Mouse (Mus musculus) limb, embryonic 10.5 days (tissue): ENCODE data around the gene Gps2. TPM values are rescaled to one million over a fixed set of nuclear protein-coding genes. Genes with fewer than 3 reads are reported as not detected.
"Not testable (repeated sequence)": the region's sequence is repeated elsewhere in the genome, so short reads cannot be mapped to it uniquely, and the experiment has no call there.

Experiments
- DNase-seq: peaks from one replicate; pipeline ENCODE4 v3.0.0-alpha.2; 2017; ENCODE audit warnings: low spot score
- H3K27ac ChIP-seq: fragments of 300-500 bp; sonication (generic); 2 replicates; pipeline ENCODE4 v1.5.1; 2016; ENCODE audit warnings: mild to moderate bottlenecking
- H3K27me3 ChIP-seq: fragments of 300-500 bp; sonication (generic); 2 replicates; pipeline ENCODE4 v1.6.1; 2016; ENCODE audit warnings: low read depth, mild to moderate bottlenecking; ENCODE audit not compliant: poor library complexity, severe bottlenecking
- H3K36me3 ChIP-seq: fragments of 300-500 bp; sonication (generic); 2 replicates; pipeline ENCODE4 v1.6.1; 2016; ENCODE audit warnings: mild to moderate bottlenecking, moderate library complexity
- H3K4me1 ChIP-seq: fragments of 300-500 bp; sonication (generic); 2 replicates; pipeline ENCODE4 v1.6.1; 2016
- H3K4me3 ChIP-seq: fragments of 300-500 bp; sonication (generic); 2 replicates; pipeline ENCODE4 v1.5.1; 2016; ENCODE audit warnings: mild to moderate bottlenecking, moderate library complexity
- H3K9me3 ChIP-seq: fragments of 300-500 bp; sonication (generic); replicated peaks from 2 replicates; pipeline ENCODE4 v1.6.1; 2016; ENCODE audit warnings: mild to moderate bottlenecking
- WGBS: fragments of 180-500 bp; shearing (Covaris S2); methylation state at CpG from one replicate; pipeline ENCODE4 v1.1.7; 2016; 5-methylcytosine and 5-hydroxymethylcytosine counted together
- polyA plus RNA-seq: library from polyadenylated mRNA; unstranded; fragments of >200 nt; fragmentation: Nextera tagmentation; extraction: Ambion mirVana; gene quantifications from 2 replicates; pipeline ENCODE4 v1.2.1, GENCODE M21; 2016

Gene Gps2
- polyA plus RNA-seq, 1 experiment from 2014 or later: 91.6 TPM

- no peaks in the 10 kb centered on the region for H3K9me3 ChIP-seq
- peaks cover 52% of the 10 kb centered on the region for H3K4me1 ChIP-seq
- H3K36me3 ChIP-seq: peaks cover 92% of the 10 kb centered on the region
- WGBS: 3% methylated on average over 17 of the region's 17 CpGs
- peak overlapping the region; percentile 81 for H3K4me3 ChIP-seq
- H3K27ac ChIP-seq: peak overlapping the region; percentile 92
- H3K27me3 ChIP-seq: no peaks in the 10 kb centered on the region
- no peak for DNase-seq
Measured at GRCm38 (mm10) chr11:69914372-69914764, 680 bp downstream of the Gps2 start.

GRCm38 (mm10) chr11:69914917-69915430, 1.3 kb downstream of the Gps2 start:
- no peak for DNase-seq
- Histone ChIP-seq H3K27me3 (no peaks in the 10 kb centered on the region), H3K4me3 (peak overlapping the region; percentile 81), H3K27ac (0 out of 2 replicates have a peak overlapping the region, but pooled peaks have one; percentile 92), H3K4me1 (peaks cover 57% of the 10 kb centered on the region), H3K36me3 (peaks cover 92% of the 10 kb centered on the region), H3K9me3 (no peaks in the 10 kb centered on the region)
- WGBS: 42% methylated on average over 9 of the region's 9 CpGs

- Histone ChIP-seq H3K4me1 (peaks cover 59% of the 10 kb centered on the region), H3K36me3 (peaks cover 82% of the 10 kb centered on the region), H3K4me3 (peak overlapping the region; percentile 81), H3K9me3 (no peaks in the 10 kb centered on the region), H3K27me3 (no peaks in the 10 kb centered on the region), H3K27ac (no peak overlapping the region; the same call in 1 of the 2 replicates)
- DNase-seq: peak; percentile 31
- 71% methylated on average over 5 of the region's 5 CpGs for WGBS
Measured at GRCm38 (mm10) chr11:69915667-69916627, 2.3 kb downstream of the Gps2 start.

GRCm38 (mm10) chr11:69916652-69917378, 3.1 kb downstream of the Gps2 start:
- peaks cover 61% of the 10 kb centered on the region for H3K4me1 ChIP-seq
- DNase-seq, H3K27me3 ChIP-seq, H3K27ac ChIP-seq, H3K9me3 ChIP-seq: not testable (repeated sequence)
- H3K4me3 ChIP-seq: peak overlapping the region; percentile 81; the same call in 1 of the 2 replicates
- H3K36me3 ChIP-seq: peaks cover 73% of the 10 kb centered on the region
- 69% methylated on average over 7 of the region's 7 CpGs for WGBS

DNA sequence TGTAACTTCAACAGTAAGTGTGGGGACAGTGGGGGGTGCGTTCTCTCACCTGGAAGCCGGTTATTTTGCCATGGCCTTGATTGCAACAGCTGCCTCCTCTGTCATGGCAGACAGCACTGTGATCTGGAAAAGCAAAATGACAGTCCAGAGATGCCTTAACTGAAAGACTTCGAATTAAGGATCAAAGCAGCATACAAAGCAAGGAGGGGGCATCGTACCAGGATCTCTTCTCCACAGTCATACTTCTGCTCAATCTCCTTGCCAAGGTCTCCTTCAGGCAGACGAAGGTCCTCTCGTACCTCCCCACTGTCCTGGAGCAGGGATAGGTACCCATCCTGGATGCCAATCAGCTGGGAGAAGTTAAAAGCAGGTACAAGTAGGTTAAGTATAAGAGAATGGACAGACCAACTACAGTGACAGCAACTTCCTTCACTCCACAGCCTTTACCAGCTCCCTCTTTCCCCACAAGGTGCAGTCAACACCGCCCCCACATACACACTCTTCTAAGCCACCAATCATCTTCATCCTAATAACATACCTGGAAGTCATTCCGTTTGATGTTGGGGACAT, 3.8 kb downstream of the Gps2 start:
- Histone ChIP-seq H3K9me3 (no peaks in the 10 kb centered on the region), H3K27me3 (no peaks in the 10 kb centered on the region), H3K4me3 (no peak overlapping the region; the same call in 1 of the 2 replicates), H3K36me3 (peaks cover 67% of the 10 kb centered on the region), H3K4me1 (peaks cover 65% of the 10 kb centered on the region), H3K27ac (no peak overlapping the region)
- DNase-seq: no peak
- WGBS: 89% methylated on average over 8 of the region's 8 CpGs

DNA sequence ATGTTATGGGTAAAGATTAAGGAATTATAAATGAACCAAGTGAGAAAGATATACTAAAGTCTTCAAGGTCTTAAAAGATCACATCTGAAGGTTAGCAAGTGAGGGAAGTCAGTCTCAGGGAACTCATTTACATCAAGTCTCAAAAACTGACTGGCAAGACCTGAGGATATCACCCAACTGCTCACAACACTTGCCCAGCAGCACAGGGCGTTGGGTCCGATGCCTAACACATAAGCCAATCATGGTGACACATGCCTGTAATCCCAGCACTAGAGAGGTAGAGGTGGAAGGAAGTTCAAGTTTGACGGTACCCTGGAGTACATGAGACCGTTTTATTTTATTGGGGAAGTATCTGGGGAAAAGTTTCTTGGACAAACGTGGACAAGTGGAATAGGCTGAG, 4.4 kb downstream of the Gps2 start:
- Histone ChIP-seq H3K4me1 (peaks cover 69% of the 10 kb centered on the region), H3K4me3 (peak overlapping the region; percentile 100; the same call in 1 of the 2 replicates), H3K9me3 (no peaks in the 10 kb centered on the region), H3K36me3 (peaks cover 60% of the 10 kb centered on the region), H3K27ac (no peak overlapping the region), H3K27me3 (no peaks in the 10 kb centered on the region)
- WGBS: 89% methylated on average over 5 of the region's 5 CpGs
- DNase-seq: no peak

- Histone ChIP-seq H3K36me3 (peaks cover 54% of the 10 kb centered on the region), H3K4me1 (peaks cover 63% of the 10 kb centered on the region), H3K27me3 (no peaks in the 10 kb centered on the region), H3K4me3 (peak overlapping the region; percentile 100), H3K9me3 (no peaks in the 10 kb centered on the region), H3K27ac (peak overlapping the region; percentile 99; the same call in 1 of the 2 replicates)
- 87% methylated on average over 9 of the region's 9 CpGs for WGBS
- no peak for DNase-seq
Measured at GRCm38 (mm10) chr11:69919053-69919452, 5.4 kb downstream of the Gps2 start.

DNA sequence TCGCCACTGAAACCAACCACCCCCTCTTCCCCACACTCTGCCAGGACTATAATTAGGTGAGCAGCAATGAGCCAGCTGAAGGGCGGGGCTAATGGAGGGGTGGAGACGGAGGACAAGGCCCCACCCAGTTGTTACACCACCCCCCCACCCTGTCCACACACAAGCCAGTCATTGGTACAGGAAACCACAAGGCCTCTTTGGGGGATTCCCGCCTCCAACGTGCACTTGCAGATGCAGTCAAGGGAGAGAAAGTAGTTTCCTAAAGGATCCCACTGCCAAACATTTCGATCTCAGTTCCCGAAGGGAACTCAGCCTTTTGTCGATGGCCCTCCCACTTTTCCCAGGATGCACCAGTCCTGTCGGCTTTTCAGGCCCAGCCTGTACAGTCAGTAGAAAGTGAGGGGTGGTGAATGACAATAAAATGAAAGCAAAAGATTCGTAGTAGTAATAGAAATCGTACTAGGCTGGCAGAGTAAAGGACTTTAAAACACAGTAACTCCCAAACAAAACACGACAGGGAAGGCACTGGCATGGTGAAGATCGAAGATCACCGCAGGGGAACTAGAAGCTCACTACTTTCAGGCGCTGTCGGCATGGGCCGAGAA, 6.1 kb downstream of the Gps2 start:
- Histone ChIP-seq H3K4me3 (peak overlapping the region; percentile 100), H3K9me3 (no peaks in the 10 kb centered on the region), H3K36me3 (peaks cover 51% of the 10 kb centered on the region), H3K27me3 (no peaks in the 10 kb centered on the region), H3K4me1 (peaks cover 56% of the 10 kb centered on the region), H3K27ac (peak overlapping the region; percentile 99)
- under 1% methylated on average over 17 of the region's 17 CpGs for WGBS
- peak; percentile 72 for DNase-seq

- Histone ChIP-seq H3K27me3 (no peaks in the 10 kb centered on the region), H3K4me1 (peaks cover 49% of the 10 kb centered on the region), H3K27ac (peak overlapping the region; percentile 99), H3K4me3 (peak overlapping the region; percentile 100), H3K36me3 (peaks cover 45% of the 10 kb centered on the region), H3K9me3 (no peaks in the 10 kb centered on the region)
- peak; percentile 82 for DNase-seq
- WGBS: under 1% methylated on average over 65 of the region's 65 CpGs
Measured at GRCm38 (mm10) chr11:69920266-69921031, 6.8 kb downstream of the Gps2 start.

DNA sequence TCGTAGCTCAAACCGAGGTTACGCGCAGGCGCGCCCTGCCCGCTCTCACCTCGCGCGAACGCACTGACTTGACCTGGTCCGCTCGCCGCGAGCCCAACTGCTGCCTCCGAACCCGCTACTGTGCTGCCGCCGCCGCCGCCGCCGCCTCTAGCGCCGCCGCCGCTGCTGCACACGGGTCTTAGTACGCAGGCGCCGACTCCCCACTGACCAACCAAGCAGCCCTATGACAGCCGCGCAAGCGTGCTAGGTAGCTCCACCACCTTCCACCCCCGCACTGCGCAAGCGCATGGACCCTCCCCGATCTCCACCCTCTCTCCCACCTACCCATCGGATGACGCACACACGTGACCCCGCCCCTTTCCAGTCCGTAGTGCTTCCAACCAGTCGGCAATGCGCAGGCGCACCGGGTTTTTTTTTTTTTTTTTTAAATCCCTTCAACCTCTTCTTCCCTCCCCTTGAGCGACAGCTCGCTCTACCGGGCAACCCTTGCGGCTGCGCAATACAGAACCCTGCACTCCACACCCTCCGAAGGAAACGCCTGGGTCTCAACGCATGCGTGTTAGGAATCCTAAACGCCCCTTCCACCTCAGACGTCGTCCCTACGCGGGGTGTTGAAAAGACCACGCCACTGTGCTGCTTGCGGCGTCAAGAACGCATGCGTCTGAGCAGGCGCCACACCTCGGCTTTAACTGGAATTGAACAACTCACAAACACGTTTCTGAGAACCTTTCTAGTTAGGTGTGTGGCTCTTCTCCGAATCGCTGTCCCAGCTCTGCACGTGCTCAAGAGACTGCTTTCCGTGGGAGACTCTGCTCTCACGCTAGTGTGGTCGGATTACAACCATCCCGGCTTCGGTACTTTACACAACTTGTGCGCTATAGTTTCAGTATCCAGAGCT, 7.7 kb downstream of the Gps2 start, which contains the start of gene Eif5a:
TSS of gene Eif5a (minus strand) at position 845 of the 898 bp plus-strand sequence.
- H3K36me3 ChIP-seq: peaks cover 35% of the 10 kb centered on the region
- H3K27me3 ChIP-seq: no peaks in the 10 kb centered on the region
- WGBS: under 1% methylated on average over 78 of the region's 78 CpGs
- H3K4me1 ChIP-seq: peaks cover 40% of the 10 kb centered on the region
- peak within 1 kb of the TSS; percentile 99 for H3K27ac ChIP-seq
- no peaks in the 10 kb centered on the region for H3K9me3 ChIP-seq
- H3K4me3 ChIP-seq: peak within 1 kb of the TSS; percentile 100
- DNase-seq: peak; percentile 100
